Mouse (Mus musculus): ENCODE measurements at regions not wholly inside any gene's neighbourhood (a gene's known extent, or its start where the extent isn't known, plus 50 kb on each side); places are given as distances from the start of the nearest gene placed in this dataset.

- H3K27me3 ChIP-seq (ENCODE audit: control insufficient read depth, insufficient read depth, insufficient read length): no peaks in the 10 kb centered on the region
- no peak overlapping the region for H3ac ChIP-seq (ENCODE audit: control insufficient read depth, insufficient read length)
- H3K4me3 ChIP-seq: no peak overlapping the region
- H3K4me2 ChIP-seq (ENCODE audit: low read depth): no peak overlapping the region
- H3K36me3 ChIP-seq (ENCODE audit: control insufficient read depth, insufficient read depth): no peaks in the 10 kb centered on the region
- TF ChIP-seq MYOG (IDR thresholded peaks at IDR 0.05; ENCODE audit: control insufficient read depth in 1 of 3, insufficient read depth in 1 of 3, insufficient read length in 2 of 3, low read depth in 2 of 3) (no peak), MAX (IDR thresholded peaks at IDR 0.05; ENCODE audit: low read depth) (no peak), SRF (IDR thresholded peaks at IDR 0.05; ENCODE audit: control insufficient read depth, insufficient read length, low read depth) (no peak), REST (IDR thresholded peaks at IDR 0.05; ENCODE audit: insufficient read depth, insufficient read length) (no peak), MYOD1 (IDR thresholded peaks at IDR 0.05; ENCODE audit: control insufficient read depth in 1 of 3, insufficient read length in 2 of 3, low read depth in 2 of 3) (no peak), CEBPB (IDR thresholded peaks at IDR 0.05; ENCODE audit: insufficient read depth, poor library complexity, severe bottlenecking) (no peak), USF1 (IDR thresholded peaks at IDR 0.05; ENCODE audit: low read depth) (no peak), POLR2A (IDR thresholded peaks at IDR 0.05; ENCODE audit: insufficient read length, low read depth) (no peak), TCF3 (IDR thresholded peaks at IDR 0.05; ENCODE audit: insufficient read length, low read depth) (no peak)
- no peaks in the 10 kb centered on the region for H3K79me2 ChIP-seq (ENCODE audit: control insufficient read depth, insufficient read depth)
These were observed 988.5 kb upstream of the Tenm2 start for GRCm38 (mm10) chr11:38224300-38224699.

GRCm38 (mm10) chr11:38203347-38203746 lies 967.6 kb upstream of the Tenm2 start:
- H3ac ChIP-seq (ENCODE audit: control insufficient read depth, insufficient read length): no peak overlapping the region
- TF ChIP-seq POLR2A (IDR thresholded peaks at IDR 0.05; ENCODE audit: insufficient read length, low read depth) (no peak), REST (IDR thresholded peaks at IDR 0.05; ENCODE audit: insufficient read depth, insufficient read length) (no peak), E2F4 (IDR thresholded peaks at IDR 0.05; ENCODE audit: insufficient read depth) (no peak), MAX (IDR thresholded peaks at IDR 0.05; ENCODE audit: low read depth) (no peak), TCF3 (IDR thresholded peaks at IDR 0.05; ENCODE audit: insufficient read length, low read depth) (no peak), POLR2AphosphoS2 (IDR thresholded peaks at IDR 0.05; ENCODE audit: insufficient read length, low read depth) (no peak), TCF12 (IDR thresholded peaks at IDR 0.05; ENCODE audit: insufficient read depth, poor library complexity, severe bottlenecking) (no peak), SRF (IDR thresholded peaks at IDR 0.05; ENCODE audit: control insufficient read depth, insufficient read length, low read depth) (no peak), MYOG (IDR thresholded peaks at IDR 0.05; ENCODE audit: control insufficient read depth in 1 of 3, insufficient read depth in 1 of 3, insufficient read length in 2 of 3, low read depth in 2 of 3) (no peak), MYOD1 (IDR thresholded peaks at IDR 0.05; ENCODE audit: control insufficient read depth in 1 of 3, insufficient read length in 2 of 3, low read depth in 2 of 3) (no peak), CEBPB (IDR thresholded peaks at IDR 0.05; ENCODE audit: insufficient read depth, poor library complexity, severe bottlenecking) (no peak), USF1 (IDR thresholded peaks at IDR 0.05; ENCODE audit: low read depth) (no peak)
- H3K4me3 ChIP-seq: no peak overlapping the region
- no peaks in the 10 kb centered on the region for H3K79me2 ChIP-seq (ENCODE audit: control insufficient read depth, insufficient read depth)
- H3K27me3 ChIP-seq (ENCODE audit: control insufficient read depth, insufficient read depth, insufficient read length): no peaks in the 10 kb centered on the region
- H3K36me3 ChIP-seq (ENCODE audit: control insufficient read depth, insufficient read depth): no peaks in the 10 kb centered on the region
- no peak overlapping the region for H3K4me2 ChIP-seq (ENCODE audit: low read depth)

- Histone ChIP-seq H3ac (ENCODE audit: control insufficient read depth, insufficient read length) (no peak overlapping the region), H3K27me3 (ENCODE audit: control insufficient read depth, insufficient read depth, insufficient read length) (no peaks in the 10 kb centered on the region), H3K4me3 (no peak overlapping the region), H3K4me2 (ENCODE audit: low read depth) (no peak overlapping the region), H3K79me2 (ENCODE audit: control insufficient read depth, insufficient read depth) (no peaks in the 10 kb centered on the region), H3K36me3 (ENCODE audit: control insufficient read depth, insufficient read depth) (no peaks in the 10 kb centered on the region)
- TF ChIP-seq POLR2AphosphoS2 (IDR thresholded peaks at IDR 0.05; ENCODE audit: insufficient read length, low read depth) (no peak), TCF3 (IDR thresholded peaks at IDR 0.05; ENCODE audit: insufficient read length, low read depth) (no peak), TCF12 (IDR thresholded peaks at IDR 0.05; ENCODE audit: insufficient read depth, poor library complexity, severe bottlenecking) (no peak), USF1 (IDR thresholded peaks at IDR 0.05; ENCODE audit: low read depth) (no peak)
These were observed 965.5 kb upstream of the Tenm2 start for GRCm38 (mm10) chr11:38201136-38201741.

- no peaks in the 10 kb centered on the region for H3K27me3 ChIP-seq (ENCODE audit: control insufficient read depth, insufficient read depth, insufficient read length)
- no peaks in the 10 kb centered on the region for H3K79me2 ChIP-seq (ENCODE audit: control insufficient read depth, insufficient read depth)
- H3K4me2 ChIP-seq (ENCODE audit: low read depth): no peak overlapping the region
- no peak overlapping the region for H3K4me3 ChIP-seq
- H3ac ChIP-seq (ENCODE audit: control insufficient read depth, insufficient read length): no peak overlapping the region
- no peak for TF ChIP-seq REST (IDR thresholded peaks at IDR 0.05; ENCODE audit: insufficient read depth, insufficient read length)
- no peak for TF ChIP-seq MYOG (IDR thresholded peaks at IDR 0.05; ENCODE audit: control insufficient read depth in 1 of 3, insufficient read depth in 1 of 3, insufficient read length in 2 of 3, low read depth in 2 of 3)
- TF ChIP-seq POLR2A (IDR thresholded peaks at IDR 0.05; ENCODE audit: insufficient read length, low read depth): no peak
- no peak for TF ChIP-seq TCF12 (IDR thresholded peaks at IDR 0.05; ENCODE audit: insufficient read depth, poor library complexity, severe bottlenecking)
- no peak for TF ChIP-seq E2F4 (IDR thresholded peaks at IDR 0.05; ENCODE audit: insufficient read depth)
- TF ChIP-seq SRF (IDR thresholded peaks at IDR 0.05; ENCODE audit: control insufficient read depth, insufficient read length, low read depth): no peak
- no peak for TF ChIP-seq POLR2AphosphoS2 (IDR thresholded peaks at IDR 0.05; ENCODE audit: insufficient read length, low read depth)
- TF ChIP-seq TCF3 (IDR thresholded peaks at IDR 0.05; ENCODE audit: insufficient read length, low read depth): no peak
- no peaks in the 10 kb centered on the region for H3K36me3 ChIP-seq (ENCODE audit: control insufficient read depth, insufficient read depth)
These were observed 958.0 kb upstream of the Tenm2 start for GRCm38 (mm10) chr11:38193719-38194118.

- H3ac ChIP-seq (ENCODE audit: control insufficient read depth, insufficient read length): no peak overlapping the region
- H3K36me3 ChIP-seq (ENCODE audit: control insufficient read depth, insufficient read depth): no peaks in the 10 kb centered on the region
- H3K4me3 ChIP-seq: no peak overlapping the region
- no peaks in the 10 kb centered on the region for H3K79me2 ChIP-seq (ENCODE audit: control insufficient read depth, insufficient read depth)
- H3K27me3 ChIP-seq (ENCODE audit: control insufficient read depth, insufficient read depth, insufficient read length): no peaks in the 10 kb centered on the region
- TF ChIP-seq MYOG (IDR thresholded peaks at IDR 0.05; ENCODE audit: control insufficient read depth in 1 of 3, insufficient read depth in 1 of 3, insufficient read length in 2 of 3, low read depth in 2 of 3) (no peak), E2F4 (IDR thresholded peaks at IDR 0.05; ENCODE audit: insufficient read depth) (no peak), POLR2A (IDR thresholded peaks at IDR 0.05; ENCODE audit: insufficient read length, low read depth) (no peak), MAX (IDR thresholded peaks at IDR 0.05; ENCODE audit: low read depth) (no peak), SRF (IDR thresholded peaks at IDR 0.05; ENCODE audit: control insufficient read depth, insufficient read length, low read depth) (no peak), USF1 (IDR thresholded peaks at IDR 0.05; ENCODE audit: low read depth) (no peak), POLR2AphosphoS2 (IDR thresholded peaks at IDR 0.05; ENCODE audit: insufficient read length, low read depth) (no peak), CEBPB (IDR thresholded peaks at IDR 0.05; ENCODE audit: insufficient read depth, poor library complexity, severe bottlenecking) (no peak), TCF12 (IDR thresholded peaks at IDR 0.05; ENCODE audit: insufficient read depth, poor library complexity, severe bottlenecking) (no peak), TCF3 (IDR thresholded peaks at IDR 0.05; ENCODE audit: insufficient read length, low read depth) (no peak), REST (IDR thresholded peaks at IDR 0.05; ENCODE audit: insufficient read depth, insufficient read length) (no peak), MYOD1 (IDR thresholded peaks at IDR 0.05; ENCODE audit: control insufficient read depth in 1 of 3, insufficient read length in 2 of 3, low read depth in 2 of 3) (no peak)
- H3K4me2 ChIP-seq (ENCODE audit: low read depth): no peak overlapping the region
These were observed 956.3 kb upstream of the Tenm2 start for GRCm38 (mm10) chr11:38191895-38192547.
